Mouse (Mus musculus): ENCODE data around the gene St6galnac4. TPM values are rescaled to one million over a fixed set of nuclear protein-coding genes. Genes with fewer than 3 reads are reported as not detected.

Gene St6galnac4
- polyA plus RNA-seq, 1 experiment from 2014 or later: 24.7 TPM

DNA sequence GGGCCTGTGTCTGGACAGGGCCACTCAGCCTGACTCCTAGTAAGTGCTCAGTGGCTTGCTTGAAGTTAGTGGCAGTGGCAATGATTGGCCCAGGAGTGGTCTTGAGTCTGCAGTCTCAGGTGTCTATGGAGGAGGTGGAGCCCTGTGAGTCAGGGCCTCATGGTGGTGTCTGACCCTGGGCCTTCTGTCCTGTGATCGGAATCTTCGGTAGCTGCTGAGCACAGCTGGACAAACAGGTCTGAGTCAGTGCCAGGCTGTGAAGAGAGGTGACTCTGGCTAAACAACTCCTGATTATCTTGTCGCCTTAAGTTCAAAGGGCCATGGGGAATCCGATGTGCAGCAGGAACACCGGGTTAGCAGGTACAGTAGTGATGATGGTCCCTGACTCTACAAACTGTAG, 39.5 kb upstream of the St6galnac4 start:
- Histone ChIP-seq H3K9ac (replicated peaks; ENCODE audit: low read length) (no peak overlapping the region), H3K27ac (ENCODE audit: low read length) (no peak overlapping the region), H3K4me2 (replicated peaks; ENCODE audit: low read depth, low read length) (no peak overlapping the region), H3K27me3 (ENCODE audit: insufficient read depth, low read length) (no peaks in the 10 kb centered on the region), H3K9me3 (ENCODE audit: low read length) (no peaks in the 10 kb centered on the region), H3K4me1 (ENCODE audit: insufficient read depth, low read length) (no peaks in the 10 kb centered on the region; the same call in 1 of the 2 replicates), H3K4me3 (ENCODE audit: low read length) (no peak overlapping the region), H3K36me3 (ENCODE audit: insufficient read depth, low read length) (0 out of 2 replicates have a peak, but pooled peaks cover 4% of the 10 kb centered on the region)
- ATAC-seq (ENCODE audit: low FRiP score, low TSS enrichment): no peak
- 52% methylated on average over 5 of the region's 5 CpGs for WGBS

DNA sequence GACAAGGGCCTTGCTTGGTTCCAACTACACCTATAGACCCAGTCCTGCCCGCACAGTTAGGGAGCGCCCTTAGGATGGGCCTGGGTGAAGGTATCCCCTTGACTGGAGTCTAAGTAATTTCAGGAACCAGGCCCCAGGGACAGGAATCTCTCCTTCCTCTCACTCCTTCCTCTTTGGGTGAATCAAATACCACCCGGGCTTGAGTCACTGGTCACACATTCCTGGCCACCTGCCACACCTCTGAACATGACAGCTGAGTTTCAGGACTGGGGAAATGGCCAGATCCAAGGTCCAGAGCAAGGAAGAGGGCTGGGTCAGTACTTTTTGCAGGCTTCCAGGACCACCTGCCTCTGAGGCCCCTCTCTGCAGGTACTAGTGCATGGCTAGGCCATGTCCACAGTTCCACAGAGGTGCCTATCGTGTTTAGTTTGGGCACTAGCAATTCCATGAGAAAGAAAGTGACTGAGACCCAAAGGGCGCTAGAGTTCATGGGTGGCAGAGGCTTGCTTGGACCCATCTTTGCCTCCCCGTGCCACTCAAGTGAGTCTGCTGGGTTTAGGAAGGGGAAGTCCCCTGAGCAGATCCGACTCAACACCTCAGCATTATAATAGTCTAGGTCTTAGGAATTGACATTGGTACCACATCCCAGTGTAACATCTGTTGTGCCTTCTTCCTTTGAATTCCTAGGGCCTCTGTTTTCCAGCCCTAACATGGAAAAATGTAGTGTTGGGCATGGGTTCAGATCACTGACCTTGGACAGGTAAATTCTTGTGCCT, 38.7 kb upstream of the St6galnac4 start:
- Histone ChIP-seq H3K4me1 (ENCODE audit: insufficient read depth, low read length) (no peaks in the 10 kb centered on the region; the same call in 1 of the 2 replicates), H3K27me3 (ENCODE audit: insufficient read depth, low read length) (no peaks in the 10 kb centered on the region), H3K9ac (replicated peaks; ENCODE audit: low read length) (no peak overlapping the region), H3K4me2 (replicated peaks; ENCODE audit: low read depth, low read length) (no peak overlapping the region), H3K4me3 (ENCODE audit: low read length) (no peak overlapping the region), H3K27ac (ENCODE audit: low read length) (no peak overlapping the region), H3K9me3 (ENCODE audit: low read length) (no peaks in the 10 kb centered on the region), H3K36me3 (ENCODE audit: insufficient read depth, low read length) (0 out of 2 replicates have a peak, but pooled peaks cover 4% of the 10 kb centered on the region)
- no peak for ATAC-seq (ENCODE audit: low FRiP score, low TSS enrichment)
- WGBS: 84% methylated on average over 7 of the region's 7 CpGs

DNA sequence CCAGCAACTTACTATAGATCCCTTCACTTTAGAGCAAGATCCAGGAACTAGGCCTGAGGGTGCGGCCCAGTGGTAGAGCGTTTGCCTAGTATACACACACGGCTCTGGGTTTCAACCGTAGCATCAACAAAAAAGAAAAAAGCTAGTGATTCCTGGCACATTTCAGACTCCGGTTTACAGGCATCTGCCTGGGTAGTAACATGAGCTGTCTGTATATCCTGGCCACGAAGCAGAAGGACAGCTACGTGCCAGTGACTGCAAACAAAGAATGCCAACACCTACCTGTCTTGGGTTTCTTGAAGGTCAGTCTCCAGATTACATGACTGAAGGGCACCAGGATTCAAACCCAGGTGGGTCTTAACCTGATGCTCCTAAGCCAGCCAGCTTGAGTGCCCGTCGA, 37.7 kb upstream of the St6galnac4 start:
- Histone ChIP-seq H3K4me2 (replicated peaks; ENCODE audit: low read depth, low read length) (no peak overlapping the region), H3K4me1 (ENCODE audit: insufficient read depth, low read length) (no peaks in the 10 kb centered on the region; the same call in 1 of the 2 replicates), H3K9me3 (ENCODE audit: low read length) (no peaks in the 10 kb centered on the region), H3K27ac (ENCODE audit: low read length) (no peak overlapping the region), H3K36me3 (ENCODE audit: insufficient read depth, low read length) (0 out of 2 replicates have a peak, but pooled peaks cover 4% of the 10 kb centered on the region), H3K9ac (replicated peaks; ENCODE audit: low read length) (no peak overlapping the region), H3K27me3 (ENCODE audit: insufficient read depth, low read length) (no peaks in the 10 kb centered on the region), H3K4me3 (ENCODE audit: low read length) (no peak overlapping the region)
- 70% methylated on average over 9 of the region's 9 CpGs for WGBS
- no peak for ATAC-seq (ENCODE audit: low FRiP score, low TSS enrichment)

DNA sequence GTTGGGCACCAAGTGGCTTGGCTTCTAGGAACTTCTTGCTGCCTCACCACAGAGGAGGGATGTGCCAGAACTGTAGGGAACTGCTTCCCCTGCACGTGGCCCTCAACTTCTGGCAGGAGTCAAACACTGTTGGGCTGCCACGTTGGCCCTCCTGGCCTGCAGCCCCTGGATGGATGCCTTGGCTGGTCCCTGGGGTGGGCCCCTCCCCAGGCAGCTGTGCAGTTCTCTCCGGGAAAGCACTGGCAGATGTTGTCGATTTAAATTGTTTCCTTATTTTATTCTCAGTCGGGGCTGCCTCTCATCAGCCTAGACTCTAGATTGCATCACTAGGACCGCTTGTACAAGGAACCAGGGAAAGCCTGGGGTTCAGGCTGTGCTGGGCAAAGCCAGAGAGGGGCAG, 37.1 kb upstream of the St6galnac4 start:
- Histone ChIP-seq H3K9me3 (ENCODE audit: low read length) (no peaks in the 10 kb centered on the region), H3K27ac (ENCODE audit: low read length) (no peak overlapping the region), H3K4me1 (ENCODE audit: insufficient read depth, low read length) (no peaks in the 10 kb centered on the region; the same call in 1 of the 2 replicates), H3K36me3 (ENCODE audit: insufficient read depth, low read length) (0 out of 2 replicates have a peak, but pooled peaks cover 4% of the 10 kb centered on the region), H3K4me2 (replicated peaks; ENCODE audit: low read depth, low read length) (no peak overlapping the region), H3K4me3 (ENCODE audit: low read length) (no peak overlapping the region), H3K27me3 (ENCODE audit: insufficient read depth, low read length) (no peaks in the 10 kb centered on the region), H3K9ac (replicated peaks; ENCODE audit: low read length) (no peak overlapping the region)
- ATAC-seq (ENCODE audit: low FRiP score, low TSS enrichment): no peak
- WGBS: 60% methylated on average over 6 of the region's 6 CpGs

DNA sequence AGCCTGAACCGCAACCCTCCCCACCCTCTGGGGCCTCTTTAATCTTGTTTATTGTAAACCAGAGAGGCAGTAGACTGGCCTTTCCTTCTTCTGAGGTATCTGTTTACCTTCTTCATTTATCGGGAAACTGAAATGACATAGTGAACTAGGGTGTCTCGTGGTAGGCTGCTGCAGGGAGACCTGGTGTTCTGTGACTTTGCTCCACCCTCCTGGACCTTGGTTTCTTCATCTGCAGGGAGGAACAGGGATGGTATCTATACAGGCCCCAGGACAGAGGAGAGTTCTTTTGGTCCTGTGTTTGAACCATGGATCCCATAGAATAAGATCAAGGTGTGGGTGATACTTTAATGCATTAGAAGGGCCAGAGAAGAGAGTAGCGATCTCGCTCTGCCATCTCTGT, 35.7 kb upstream of the St6galnac4 start:
- whole genome bisulfite sequencing: 81% methylated on average over 5 of the region's 5 CpGs
- Histone ChIP-seq H3K27ac (ENCODE audit: low read length) (no peak overlapping the region), H3K4me3 (ENCODE audit: low read length) (no peak overlapping the region), H3K27me3 (ENCODE audit: insufficient read depth, low read length) (no peaks in the 10 kb centered on the region), H3K4me2 (replicated peaks; ENCODE audit: low read depth, low read length) (no peak overlapping the region), H3K4me1 (ENCODE audit: insufficient read depth, low read length) (no peaks in the 10 kb centered on the region; the same call in 1 of the 2 replicates), H3K36me3 (ENCODE audit: insufficient read depth, low read length) (0 out of 2 replicates have a peak, but pooled peaks cover 4% of the 10 kb centered on the region), H3K9ac (replicated peaks; ENCODE audit: low read length) (no peak overlapping the region), H3K9me3 (ENCODE audit: low read length) (no peaks in the 10 kb centered on the region)
- ATAC-seq (ENCODE audit: low FRiP score, low TSS enrichment): no peak

DNA sequence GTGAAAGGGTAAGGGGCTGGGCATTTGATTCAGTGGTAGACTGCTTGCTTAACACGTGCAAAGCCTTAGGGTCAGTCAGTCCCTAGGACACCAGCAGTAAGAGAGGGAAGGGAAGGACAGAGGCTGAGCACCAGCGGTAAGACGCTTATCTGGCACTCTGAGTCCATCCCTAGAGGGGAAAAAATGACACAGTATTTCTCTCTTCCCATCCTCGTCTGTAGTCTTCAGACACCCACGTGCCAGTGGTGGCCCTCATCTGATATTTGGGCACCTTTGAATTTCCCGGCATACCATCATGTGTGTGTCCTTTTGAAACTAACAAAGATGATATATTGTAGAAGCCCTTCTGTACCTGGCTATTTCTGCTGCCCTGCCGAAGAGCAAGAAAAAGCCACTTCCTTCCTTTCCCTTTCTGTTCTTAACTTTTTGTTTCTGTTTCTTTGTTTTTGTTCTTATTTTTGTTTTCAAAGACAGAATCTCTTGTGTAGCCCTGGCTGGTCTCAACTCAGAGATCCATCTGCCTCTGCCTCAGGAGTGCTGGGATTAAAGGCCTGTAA, 33.2 kb upstream of the St6galnac4 start:
- Histone ChIP-seq H3K4me3 (ENCODE audit: low read length) (no peak overlapping the region), H3K36me3 (ENCODE audit: insufficient read depth, low read length) (0 out of 2 replicates have a peak, but pooled peaks cover 6% of the 10 kb centered on the region), H3K27me3 (ENCODE audit: insufficient read depth, low read length) (no peaks in the 10 kb centered on the region), H3K4me1 (ENCODE audit: insufficient read depth, low read length) (no peaks in the 10 kb centered on the region; the same call in 1 of the 2 replicates), H3K27ac (ENCODE audit: low read length) (no peak overlapping the region), H3K9ac (replicated peaks; ENCODE audit: low read length) (no peak overlapping the region), H3K9me3 (ENCODE audit: low read length) (no peaks in the 10 kb centered on the region), H3K4me2 (replicated peaks; ENCODE audit: low read depth, low read length) (no peak overlapping the region)
- 77% methylated on average over 7 of the region's 7 CpGs for WGBS
- ATAC-seq (ENCODE audit: low FRiP score, low TSS enrichment): no peak

DNA sequence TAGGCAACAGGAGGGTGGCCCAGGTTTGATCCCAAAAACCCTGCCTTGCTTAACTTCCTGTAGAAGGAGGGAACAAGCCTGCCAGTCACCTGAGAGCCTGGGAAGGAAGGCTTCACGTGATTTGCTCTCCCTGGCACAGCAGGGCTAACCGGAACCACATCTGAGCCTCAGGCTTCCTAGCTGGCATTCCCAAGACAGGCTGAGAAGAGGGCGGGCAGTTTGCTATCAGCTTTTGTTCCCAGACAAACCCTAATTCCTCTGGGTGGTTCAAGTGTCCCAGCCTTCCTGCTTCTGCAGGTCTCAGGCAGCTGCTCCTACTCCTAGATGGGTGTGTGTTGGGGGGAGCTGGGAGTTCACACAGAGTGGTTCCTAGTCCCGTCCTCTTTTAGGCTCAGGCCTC, 31.4 kb upstream of the St6galnac4 start:
- no peak overlapping the region for H3K4me3 ChIP-seq (ENCODE audit: low read length)
- H3K27ac ChIP-seq (ENCODE audit: low read length): no peak overlapping the region
- ATAC-seq (ENCODE audit: low FRiP score, low TSS enrichment): no peak
- no peaks in the 10 kb centered on the region for H3K9me3 ChIP-seq (ENCODE audit: low read length)
- H3K4me1 ChIP-seq (ENCODE audit: insufficient read depth, low read length): no peaks in the 10 kb centered on the region
- 55% methylated on average over 4 of the region's 4 CpGs for WGBS
- no peak overlapping the region for H3K4me2 ChIP-seq (replicated peaks; ENCODE audit: low read depth, low read length)
- H3K9ac ChIP-seq (replicated peaks; ENCODE audit: low read length): no peak overlapping the region
- no peaks in the 10 kb centered on the region for H3K27me3 ChIP-seq (ENCODE audit: insufficient read depth, low read length)
- 0 out of 2 replicates have a peak, but pooled peaks cover 3% of the 10 kb centered on the region for H3K36me3 ChIP-seq (ENCODE audit: insufficient read depth, low read length)

DNA sequence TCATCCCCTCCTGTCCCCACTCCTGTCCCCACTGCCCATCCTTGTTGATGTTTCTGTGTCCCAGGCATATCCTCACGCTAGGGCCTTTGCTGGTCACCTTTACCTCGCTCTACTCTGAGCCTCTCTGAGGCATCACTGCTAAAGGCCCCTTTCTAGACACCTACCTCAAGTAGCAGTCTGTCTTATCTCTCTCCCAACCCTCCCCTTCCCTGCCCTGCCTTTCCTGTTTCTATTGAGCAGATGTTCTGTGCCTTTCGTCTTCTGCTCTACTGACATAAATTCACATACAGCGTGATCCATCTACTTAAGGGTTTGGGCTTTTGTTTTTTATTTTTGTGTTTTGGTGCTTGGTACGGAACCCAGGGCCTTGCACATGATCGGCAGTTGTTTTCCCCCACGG, 30.9 kb upstream of the St6galnac4 start:
- no peak overlapping the region for H3K9ac ChIP-seq (replicated peaks; ENCODE audit: low read length)
- H3K27me3 ChIP-seq (ENCODE audit: insufficient read depth, low read length): no peaks in the 10 kb centered on the region
- no peak overlapping the region for H3K4me3 ChIP-seq (ENCODE audit: low read length)
- H3K9me3 ChIP-seq (ENCODE audit: low read length): no peaks in the 10 kb centered on the region
- no peak overlapping the region for H3K4me2 ChIP-seq (replicated peaks; ENCODE audit: low read depth, low read length)
- H3K36me3 ChIP-seq (ENCODE audit: insufficient read depth, low read length): peaks cover 7% of the 10 kb centered on the region; the same call in 1 of the 2 replicates
- no peaks in the 10 kb centered on the region for H3K4me1 ChIP-seq (ENCODE audit: insufficient read depth, low read length)
- 72% methylated on average over 7 of the region's 7 CpGs for WGBS
- H3K27ac ChIP-seq (ENCODE audit: low read length): no peak overlapping the region
- no peak for ATAC-seq (ENCODE audit: low FRiP score, low TSS enrichment)

DNA sequence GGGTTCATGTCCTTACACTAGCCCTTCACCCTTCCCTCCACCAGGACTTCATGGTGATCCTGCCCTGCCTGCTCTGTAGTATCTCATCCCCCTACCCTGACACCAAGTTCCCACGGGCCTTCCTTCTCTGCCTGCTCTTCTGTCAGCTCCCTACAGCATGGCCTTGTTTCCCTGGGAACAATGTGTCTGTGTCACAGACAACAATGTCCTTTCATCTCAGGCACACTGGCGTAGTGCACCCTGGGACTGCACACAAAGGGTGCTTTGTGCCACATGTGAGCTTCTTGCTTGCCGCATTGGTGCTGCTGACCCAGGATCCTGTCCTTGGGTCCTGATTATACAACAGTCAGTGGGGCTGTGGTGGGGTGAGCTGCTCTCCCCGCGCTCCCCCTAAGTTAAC, 27.3 kb upstream of the St6galnac4 start:
- no peaks in the 10 kb centered on the region for H3K9me3 ChIP-seq (ENCODE audit: low read length)
- H3K4me3 ChIP-seq (ENCODE audit: low read length): no peak overlapping the region
- no peaks in the 10 kb centered on the region for H3K27me3 ChIP-seq (ENCODE audit: insufficient read depth, low read length)
- H3K9ac ChIP-seq (replicated peaks; ENCODE audit: low read length): no peak overlapping the region; the same call in 1 of the 2 replicates
- WGBS: 73% methylated on average over 5 of the region's 5 CpGs
- no peak overlapping the region for H3K27ac ChIP-seq (ENCODE audit: low read length)
- ATAC-seq (ENCODE audit: low FRiP score, low TSS enrichment): no peak
- no peak overlapping the region for H3K4me2 ChIP-seq (replicated peaks; ENCODE audit: low read depth, low read length)
- no peaks in the 10 kb centered on the region for H3K4me1 ChIP-seq (ENCODE audit: insufficient read depth, low read length)
- peaks cover 23% of the 10 kb centered on the region for H3K36me3 ChIP-seq (ENCODE audit: insufficient read depth, low read length)

DNA sequence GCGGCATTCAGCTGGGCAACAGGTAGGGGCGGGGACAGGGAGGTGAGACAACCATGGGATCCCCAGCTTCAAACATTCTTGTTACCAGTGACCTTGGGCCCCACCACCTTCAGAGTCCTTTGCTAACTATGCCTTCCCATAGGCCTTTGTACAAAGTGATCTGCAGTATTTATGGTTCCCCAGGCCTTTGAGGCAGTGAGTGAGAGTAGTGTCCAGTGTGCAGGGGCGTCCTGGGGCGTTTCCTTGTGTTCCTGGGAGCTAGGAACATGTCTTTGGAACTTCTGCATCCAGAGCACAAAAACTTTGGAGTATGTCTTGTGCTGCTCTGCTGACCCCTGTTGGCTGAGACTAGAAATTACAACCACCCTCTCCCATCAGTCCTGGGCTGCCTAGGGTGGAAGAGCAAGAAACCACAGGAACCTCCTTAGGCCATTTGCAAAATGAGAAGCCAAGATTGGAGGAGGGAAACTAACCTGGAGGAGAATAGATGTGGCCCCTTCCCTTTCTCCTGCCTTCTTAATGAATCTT, 20.3 kb upstream of the St6galnac4 start:
- peaks cover 9% of the 10 kb centered on the region for H3K4me1 ChIP-seq (ENCODE audit: insufficient read depth, low read length)
- H3K9me3 ChIP-seq (ENCODE audit: low read length): no peaks in the 10 kb centered on the region
- WGBS: 45% methylated on average over 4 of the region's 4 CpGs
- H3K9ac ChIP-seq (replicated peaks; ENCODE audit: low read length): no peak overlapping the region
- H3K36me3 ChIP-seq (ENCODE audit: insufficient read depth, low read length): peaks cover 43% of the 10 kb centered on the region
- H3K27me3 ChIP-seq (ENCODE audit: insufficient read depth, low read length): no peaks in the 10 kb centered on the region
- ATAC-seq (ENCODE audit: low FRiP score, low TSS enrichment): no peak
- no peak overlapping the region for H3K4me2 ChIP-seq (replicated peaks; ENCODE audit: low read depth, low read length)
- H3K27ac ChIP-seq (ENCODE audit: low read length): no peak overlapping the region
- H3K4me3 ChIP-seq (ENCODE audit: low read length): no peak overlapping the region
